Mouse (Mus musculus) lung, postnatal 0 days (tissue): ENCODE data around the gene Ang5. TPM values are rescaled to one million over a fixed set of nuclear protein-coding genes. Genes with fewer than 3 reads are reported as not detected.

ENCODE experiments used
- polyA plus RNA-seq: library from polyadenylated mRNA; unstranded; fragments of >200 nt; fragmentation: Nextera tagmentation; extraction: Ambion mirVana; gene quantifications from 2 replicates; pipeline ENCODE4 v1.2.1, GENCODE M21; 2015

The Ang5 gene
- polyA plus RNA-seq, 1 experiment from 2014 or later, result not detected

Other genes with a start within 250 kb of the Ang5 start
- not detected in 2 replicates for gene Gm16506, start 229.6 kb upstream of the Ang5 start, polyA plus RNA-seq
- not detected in 2 replicates for gene Gm6526, start 209.2 kb upstream of the Ang5 start, polyA plus RNA-seq
- not detected in 2 replicates for gene Gm8180, start 172.3 kb upstream of the Ang5 start, polyA plus RNA-seq
- 12.5 and 14.2 TPM in 2 replicates for gene Ear1, start 81.6 kb upstream of the Ang5 start, polyA plus RNA-seq
- not detected in 2 replicates for gene Ear10, start 33.5 kb upstream of the Ang5 start, polyA plus RNA-seq
- gene Gm8113, start 31.7 kb upstream of the Ang5 start, polyA plus RNA-seq, result 7.7 and 11.5 TPM in 2 replicates
- gene Ang6, start 45.2 kb downstream of the Ang5 start, polyA plus RNA-seq, result not detected in 2 replicates
- 119 and 146 TPM in 2 replicates for gene Ear2, start 145.6 kb downstream of the Ang5 start, polyA plus RNA-seq
- not detected in 2 replicates for gene Gm3327, start 166.8 kb downstream of the Ang5 start, polyA plus RNA-seq
- gene Gm8212, start 240.6 kb downstream of the Ang5 start, polyA plus RNA-seq, result not detected in 2 replicates